Mouse (Mus musculus) liver, embryonic 14.5 days (tissue): ENCODE data around the gene Bco1. TPM values are rescaled to one million over a fixed set of nuclear protein-coding genes. Genes with fewer than 3 reads are reported as not detected.

Source experiments
- ATAC-seq: fragments of 200-750 bp; cut with Nextera tagmentation; 2 replicates; pipeline ENCODE4 v1.8.0; 2017; ENCODE audit warnings: moderate number of reproducible peaks, mild to moderate bottlenecking, moderate library complexity; ENCODE audit not compliant: insufficient read depth
- DNase-seq, 3 experiments: peaks; one replicate each; pipeline ENCODE4 v3.0.0-alpha.2; 2012 to 2013; ENCODE audit warnings: low read depth in 3 of 3, low spot score in 3 of 3
- H3K27ac ChIP-seq: fragments of 300-500 bp; sonication (generic); 2 replicates; pipeline ENCODE4 v1.5.1; 2014; ENCODE audit warnings: moderate library complexity, mild to moderate bottlenecking, control low read depth, inconsistent platforms
- H3K27me3 ChIP-seq: fragments of 300-500 bp; sonication (generic); 2 replicates; pipeline ENCODE4 v1.6.1; 2014; ENCODE audit warnings: mild to moderate bottlenecking, low read length, moderate library complexity; ENCODE audit not compliant: control insufficient read depth, insufficient read depth
- H3K36me3 ChIP-seq: fragments of 300-500 bp; sonication (generic); replicated peaks from 2 replicates; pipeline ENCODE4 v1.6.1; 2014; ENCODE audit warnings: low read depth; ENCODE audit not compliant: control insufficient read depth, insufficient read depth
- H3K4me1 ChIP-seq, 2 experiments: fragments of 200-500 bp in 1 of 2; fragments of 300-500 bp in 1 of 2; sonication (generic) in 1 of 2; replicated peaks; 2 replicates each; pipeline ENCODE4 v1.6.1; 2012 to 2014; ENCODE audit warnings: antibody characterized with exemption in 1 of 2, inconsistent platforms in 1 of 2, low read length in 1 of 2; ENCODE audit not compliant: control insufficient read depth in 2 of 2, insufficient read depth in 2 of 2
- H3K4me2 ChIP-seq: fragments of 300-500 bp; sonication (generic); 2 replicates; pipeline ENCODE4 v1.6.1; 2014; ENCODE audit warnings: low read depth, mild to moderate bottlenecking, control low read depth, moderate library complexity
- H3K4me3 ChIP-seq, 2 experiments: fragments of 200-500 bp in 1 of 2; fragments of 300-500 bp in 1 of 2; sonication (generic) in 1 of 2; 2 replicates each; pipeline ENCODE4 v1.5.1; 2012 to 2014; ENCODE audit warnings: low read depth in 2 of 2, low read length in 2 of 2, mild to moderate bottlenecking in 2 of 2, control low read depth in 1 of 2, inconsistent platforms in 1 of 2, moderate library complexity in 1 of 2; ENCODE audit not compliant: insufficient read depth in 1 of 2
- H3K9ac ChIP-seq: fragments of 300-500 bp; sonication (generic); replicated peaks from 2 replicates; pipeline ENCODE4 v1.6.1; 2014; ENCODE audit warnings: mild to moderate bottlenecking, control low read depth, moderate library complexity
- H3K9me3 ChIP-seq: fragments of 300-500 bp; sonication (generic); 2 replicates; pipeline ENCODE4 v1.6.1; 2016; ENCODE audit warnings: low read length, mixed read lengths; ENCODE audit not compliant: control insufficient read depth
- CTCF ChIP-seq: IDR thresholded peaks from 2 replicates; pipeline ENCODE4 v1.5.1; 2016; ENCODE audit warnings: antibody characterized with exemption, low read depth, control low read depth
- EP300 ChIP-seq: IDR thresholded peaks from 2 replicates; pipeline ENCODE4 v1.6.1; 2016; ENCODE audit warnings: antibody characterized with exemption, low read depth
- WGBS: fragments of 180-500 bp; shearing (Covaris S2); extraction: QIAGEN DNeasy Blood & Tissue Kit; methylation state at CpG from one replicate; pipeline ENCODE4 v1.1.7; 2014; ENCODE audit not compliant: insufficient replicate concordance; 5-methylcytosine and 5-hydroxymethylcytosine counted together
- polyA plus RNA-seq, 2 experiments: library from polyadenylated mRNA; depleted of rRNA in 1 of 2; stranded (reverse) in 1 of 2; unstranded in 1 of 2; fragments of >200 nt; fragmentation: Nextera tagmentation in 1 of 2; extraction: Ambion mirVana in 1 of 2; gene quantifications; 2 replicates each; pipeline versions ENCODE4 v1.2.1 to v1.2.3; 2012 to 2014

Bco1 gene
- polyA plus RNA-seq, 2 experiments: 3.2 to 5.2 TPM

DNA sequence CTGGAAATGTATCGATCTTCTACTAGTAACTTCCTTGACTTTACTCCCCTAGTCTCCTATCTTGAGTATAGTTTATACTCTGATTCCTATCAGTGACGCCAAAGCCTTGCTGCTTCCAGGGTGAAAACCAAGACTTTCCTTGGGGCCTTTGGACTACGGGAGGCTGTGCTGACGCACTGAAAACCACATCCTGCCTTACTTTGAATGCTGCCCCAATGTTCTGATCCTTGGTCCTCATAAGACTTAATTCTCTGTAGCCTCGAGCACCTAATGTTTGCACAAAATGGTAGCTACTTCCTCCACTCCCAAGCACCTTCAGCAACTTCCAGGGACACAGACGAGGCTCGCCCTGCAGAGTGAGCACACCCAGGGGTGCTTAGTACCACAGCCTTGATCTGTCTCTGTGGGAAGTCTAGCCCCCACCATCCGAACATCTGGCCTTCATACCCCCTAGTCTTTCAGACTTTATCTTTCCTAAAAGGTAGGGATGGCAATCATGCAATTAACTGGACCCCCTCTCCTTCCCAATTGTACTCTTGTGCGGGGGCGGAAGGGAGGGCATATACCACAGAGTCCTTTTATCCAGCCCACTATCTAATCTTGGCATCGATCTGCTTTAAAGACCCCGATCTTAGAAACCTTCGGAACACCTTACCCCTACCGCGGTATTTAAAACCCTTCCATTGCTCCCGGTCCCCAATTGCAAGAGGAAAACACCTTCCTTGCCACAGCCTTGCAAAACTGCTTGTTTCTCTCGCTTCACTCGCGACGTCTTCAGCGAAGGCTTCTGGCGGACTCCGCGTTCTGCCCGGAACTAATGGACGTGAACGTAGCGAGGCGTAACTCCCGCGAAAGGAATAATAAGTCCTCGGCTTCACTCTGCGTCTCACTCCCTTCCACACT lies 61.5 kb downstream of the Bco1 start:
- H3K27me3 ChIP-seq: no peaks in the 10 kb centered on the region
- WGBS: 3% methylated on average over 33 of the region's 33 CpGs
- H3K4me2 ChIP-seq: peak overlapping the region; percentile 99
- peak overlapping the region; percentile 80 to 91 for H3K4me3 ChIP-seq
- H3K36me3 ChIP-seq: no peaks in the 10 kb centered on the region
- H3K9me3 ChIP-seq: no peaks in the 10 kb centered on the region
- ATAC-seq (no peak), DNase-seq (no peak)
- H3K9ac ChIP-seq: peak overlapping the region; percentile 86
- TF ChIP-seq EP300: no peak; the same call in 1 of the 2 replicates
- TF ChIP-seq CTCF: no peak
- peaks cover 9 to 21% of the 10 kb centered on the region in 2 experiments for H3K4me1 ChIP-seq
- peak overlapping the region; percentile 44 for H3K27ac ChIP-seq

GRCm38 (mm10) chr8:117157769-117158091 lies 62.1 kb downstream of the Bco1 start:
- Histone ChIP-seq H3K4me2 (peak overlapping the region; percentile 99), H3K27ac (peak overlapping the region; percentile 66), H3K4me3 (peak overlapping the region; percentile 80 to 91), H3K36me3 (no peaks in the 10 kb centered on the region), H3K9me3 (no peaks in the 10 kb centered on the region), H3K9ac (peak overlapping the region; percentile 86), H3K4me1 (peaks cover 9 to 21% of the 10 kb centered on the region in 2 experiments), H3K27me3 (no peaks in the 10 kb centered on the region)
- TF ChIP-seq CTCF: no peak
- TF ChIP-seq EP300: peak; percentile 24; the same call in 1 of the 2 replicates
- DNase-seq (peak; percentile 85 to 92 (median 88)), ATAC-seq (peak; percentile 90)
- WGBS: under 1% methylated on average over 45 of the region's 45 CpGs

DNA sequence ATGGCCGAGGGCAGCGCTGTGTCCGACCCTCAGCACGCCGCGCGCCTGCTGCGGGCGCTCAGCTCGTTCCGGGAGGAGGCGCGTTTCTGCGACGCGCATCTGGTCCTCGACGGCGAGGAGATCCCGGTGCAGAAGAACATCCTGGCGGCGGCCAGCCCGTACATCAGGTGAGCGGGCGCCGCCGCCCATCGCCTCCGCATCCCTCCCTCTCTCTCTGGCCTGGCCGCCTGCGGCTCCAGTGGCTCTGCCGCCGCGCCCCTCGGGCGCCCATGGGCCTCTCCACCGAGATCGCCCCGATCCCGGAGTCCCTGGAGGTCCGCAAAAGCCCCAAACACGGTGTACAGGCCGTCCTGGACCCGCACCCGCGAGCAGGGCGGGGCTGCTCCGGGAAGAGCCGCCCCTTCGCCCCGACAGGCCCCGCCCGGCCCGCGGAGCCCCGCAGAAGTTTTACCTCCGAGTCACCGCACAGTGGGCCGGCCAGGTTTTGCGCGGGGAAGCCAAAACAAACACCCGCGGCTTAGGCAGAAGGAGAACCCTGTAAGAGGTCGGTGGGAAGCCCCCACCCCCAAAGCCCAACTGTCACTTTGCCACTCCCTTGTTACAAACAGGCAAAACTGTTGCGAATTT lies 62.6 kb downstream of the Bco1 start, which contains the start of gene Gan:
TSS of gene Gan (plus strand) at position 1 of the 627 bp plus-strand sequence.
- Histone ChIP-seq H3K4me1 (peaks cover 9 to 21% of the 10 kb centered on the region in 2 experiments), H3K9ac (peak within 1 kb of the TSS; percentile 86), H3K36me3 (no peaks in the 10 kb centered on the region), H3K27me3 (no peaks in the 10 kb centered on the region), H3K27ac (peak within 1 kb of the TSS; percentile 66), H3K4me3 (peak within 1 kb of the TSS; percentile 80 to 91), H3K9me3 (no peaks in the 10 kb centered on the region), H3K4me2 (peak within 1 kb of the TSS; percentile 99)
- WGBS: under 1% methylated on average over 65 of the region's 65 CpGs
- peak; percentile 39 to 48 (median 41) for DNase-seq
- TF ChIP-seq EP300 (no peak), CTCF (no peak)
- ATAC-seq: peak; percentile 78

GRCm38 (mm10) chr8:117159031-117159430 lies 63.4 kb downstream of the Bco1 start:
- 58% methylated on average over 5 of the region's 5 CpGs for WGBS
- Histone ChIP-seq H3K4me2 (peak overlapping the region; percentile 99), H3K4me3 (peak overlapping the region; percentile 28 to 80; a peak in 3 of 4 replicates), H3K36me3 (no peaks in the 10 kb centered on the region), H3K27me3 (no peaks in the 10 kb centered on the region), H3K4me1 (peaks cover 9 to 21% of the 10 kb centered on the region in 2 experiments), H3K9ac (peak overlapping the region; percentile 82), H3K27ac (no peak overlapping the region), H3K9me3 (no peaks in the 10 kb centered on the region)
- DNase-seq: no peak
- ATAC-seq: no peak
- TF ChIP-seq CTCF (no peak), EP300 (no peak)

GRCm38 (mm10) chr8:117164912-117165311 lies 69.3 kb downstream of the Bco1 start:
- Histone ChIP-seq H3K27ac (no peak overlapping the region), H3K9me3 (no peaks in the 10 kb centered on the region), H3K4me1 (peaks cover 13 to 18% of the 10 kb centered on the region in 2 experiments), H3K9ac (no peak overlapping the region), H3K4me3 (no peak overlapping the region), H3K36me3 (no peaks in the 10 kb centered on the region), H3K27me3 (no peaks in the 10 kb centered on the region), H3K4me2 (no peak overlapping the region)
- 65% methylated on average over 4 of the region's 4 CpGs for WGBS
- no peak for DNase-seq
- TF ChIP-seq EP300 (no peak), CTCF (no peak)
- ATAC-seq: no peak
